Mouse (Mus musculus) cerebellum, postnatal 14 days (tissue): ENCODE measurements at regions not wholly inside any gene's neighbourhood (a gene's known extent, or its start where the extent isn't known, plus 50 kb on each side); places are given as distances from the start of the nearest gene placed in this dataset.
"Not testable (repeated sequence)": the region's sequence is repeated elsewhere in the genome, so short reads cannot be mapped to it uniquely, and the experiment has no call there.

ENCODE experiments used
- DNase-seq, 2 experiments: peaks; one replicate each; pipeline ENCODE4 v3.0.0; 2021; ENCODE audit warnings: mixed read lengths in 2 of 2

DNA sequence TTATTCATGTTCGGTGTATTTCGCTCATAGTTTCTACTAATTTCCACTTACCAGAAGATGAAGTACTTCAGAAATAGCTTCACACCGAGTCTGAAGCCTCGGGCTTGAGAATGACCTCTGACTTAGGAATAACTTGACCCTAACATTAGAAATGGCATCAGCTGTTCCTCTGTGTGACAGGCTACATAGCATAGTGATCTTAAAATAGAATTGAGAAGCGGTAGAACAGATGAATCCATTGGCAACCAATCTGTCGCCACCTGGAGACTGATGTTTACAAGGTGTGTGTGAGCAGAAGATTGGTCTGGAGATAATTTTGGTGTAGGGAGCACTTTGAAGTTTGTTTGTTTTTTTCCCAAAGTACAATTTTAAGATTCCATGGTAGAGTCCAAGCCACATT lies 60.9 kb upstream of the Ahi1 start:
- no peak for DNase-seq

GRCm38 (mm10) chr10:20883618-20884017 lies 68.7 kb upstream of the Ahi1 start:
- no peak for DNase-seq

DNA sequence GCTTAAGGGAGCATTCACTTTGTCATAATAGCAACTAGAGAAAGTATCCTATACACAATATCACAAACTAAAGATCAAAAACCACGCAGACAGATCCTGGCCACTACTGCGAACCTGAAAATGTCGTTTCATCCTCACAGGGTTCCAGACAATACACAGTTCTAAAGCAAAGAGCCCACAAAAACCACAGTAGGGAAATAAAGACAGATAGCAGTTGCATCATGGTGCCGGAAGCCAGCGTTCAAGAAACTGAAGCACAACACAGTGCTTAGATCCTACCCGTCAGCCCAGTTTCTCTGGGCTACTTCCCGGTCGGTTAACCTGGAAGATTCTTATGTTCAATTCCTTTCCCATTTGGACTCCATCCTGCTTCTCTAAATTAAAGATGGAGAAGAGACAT lies 69.7 kb upstream of the Ahi1 start:
- DNase-seq = no peak

DNA sequence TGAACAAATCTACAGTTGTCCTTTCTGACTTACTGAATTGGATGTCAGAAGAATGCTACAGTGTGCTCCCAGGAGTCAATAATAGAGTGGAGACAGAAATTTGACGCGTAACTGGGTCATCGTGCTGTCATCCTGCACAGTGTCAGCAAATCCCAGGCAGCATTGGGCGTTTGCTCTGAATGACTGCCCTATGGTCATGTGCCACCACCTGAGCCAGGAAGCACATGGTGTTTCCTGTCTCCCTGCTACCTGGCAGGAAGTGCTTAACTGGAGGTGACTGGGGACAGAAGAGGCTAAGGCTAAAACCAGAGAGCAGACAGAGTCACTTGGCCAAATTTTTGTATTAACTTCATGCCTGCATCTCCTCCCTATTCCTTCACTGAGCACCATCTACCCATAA lies 72.1 kb upstream of the Ahi1 start:
- DNase-seq = no peak

DNA sequence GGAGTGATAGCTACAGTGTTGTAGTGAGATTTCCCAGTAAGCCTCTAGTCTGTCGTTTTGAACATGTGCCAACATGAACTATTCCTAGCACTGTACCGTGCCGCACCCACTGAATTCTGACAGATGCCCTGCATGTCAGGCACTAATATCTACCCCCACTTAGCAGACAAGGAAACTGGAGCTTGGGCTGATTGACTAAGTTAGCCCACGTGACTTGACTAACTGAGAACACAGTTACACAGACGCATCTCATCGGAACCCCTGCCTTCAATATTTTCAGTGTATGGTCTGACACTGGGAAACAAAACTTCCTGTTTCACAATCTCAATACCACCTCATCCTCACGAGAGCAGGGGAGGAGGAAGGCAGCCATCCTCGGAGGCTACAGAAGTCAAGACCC lies 72.9 kb upstream of the Ahi1 start:
- no peak for DNase-seq

GRCm38 (mm10) chr10:20867076-20867475 lies 85.3 kb upstream of the Ahi1 start:
- DNase-seq = no peak

DNA sequence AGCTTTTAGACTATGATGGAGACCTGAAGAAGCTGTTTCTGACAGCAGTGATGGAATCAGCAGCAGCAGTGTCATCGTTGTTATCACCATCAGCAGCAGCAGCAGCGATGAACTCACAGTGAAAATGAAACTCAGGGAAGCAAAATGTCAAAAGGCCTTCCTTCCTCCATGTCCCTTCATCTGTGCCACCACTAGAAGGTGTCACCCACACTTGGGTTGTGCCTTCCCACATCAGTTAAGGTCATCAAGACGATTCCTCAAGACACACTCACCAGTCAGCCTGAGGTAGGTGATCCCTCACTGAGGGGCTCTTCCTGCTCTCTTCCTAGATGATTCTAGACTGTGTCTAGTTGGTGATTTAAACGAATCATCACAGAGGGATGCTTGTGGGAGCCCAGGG lies 87.3 kb upstream of the Ahi1 start:
- no peak for DNase-seq

DNA sequence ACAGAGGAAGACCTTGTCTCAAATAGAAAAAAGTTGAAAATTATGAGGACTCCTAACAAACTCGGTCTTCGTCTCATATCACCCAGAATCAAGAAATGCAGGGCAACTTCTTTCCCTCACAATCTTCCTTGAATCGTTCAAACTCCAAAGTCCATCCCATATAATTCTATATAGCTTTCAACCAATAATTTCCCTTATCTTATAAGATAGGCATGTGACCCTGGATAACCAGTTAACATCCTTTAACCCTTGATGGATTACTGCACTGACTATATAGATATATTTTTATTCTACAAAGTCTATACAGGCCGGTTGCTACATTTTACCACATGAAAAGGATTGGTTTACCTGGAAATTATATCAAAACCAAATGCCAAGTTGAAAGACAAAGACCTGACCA lies 94.9 kb upstream of the Ahi1 start:
- no peak for DNase-seq

GRCm38 (mm10) chr10:20854621-20855363 lies 97.6 kb upstream of the Ahi1 start:
- peak; percentile 54 to 60 for DNase-seq

- no peak for DNase-seq
These were observed 105.1 kb upstream of the Ahi1 start for GRCm38 (mm10) chr10:20847287-20847686.

GRCm38 (mm10) chr10:20843277-20843676 lies 109.1 kb upstream of the Ahi1 start:
- DNase-seq = no peak

DNA sequence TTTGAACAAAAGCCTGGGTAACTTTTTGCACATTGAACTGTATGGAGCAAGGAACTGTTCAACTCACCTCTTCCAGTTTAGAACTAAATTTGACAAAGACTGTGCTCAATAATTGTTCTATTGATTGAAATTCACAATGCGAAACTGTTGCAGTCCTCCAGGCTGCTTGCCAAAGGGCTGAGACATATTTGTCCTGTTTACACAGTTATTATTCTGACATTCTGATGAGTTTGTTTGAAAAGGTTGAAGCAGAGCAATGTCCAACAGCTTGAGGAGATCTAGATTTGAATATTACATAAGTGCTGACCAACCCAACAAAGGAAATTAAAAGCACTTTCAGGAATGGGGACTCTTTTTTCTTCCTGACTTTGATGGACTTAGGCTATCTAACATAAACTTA lies 110.2 kb upstream of the Ahi1 start:
- DNase-seq = no peak

DNA sequence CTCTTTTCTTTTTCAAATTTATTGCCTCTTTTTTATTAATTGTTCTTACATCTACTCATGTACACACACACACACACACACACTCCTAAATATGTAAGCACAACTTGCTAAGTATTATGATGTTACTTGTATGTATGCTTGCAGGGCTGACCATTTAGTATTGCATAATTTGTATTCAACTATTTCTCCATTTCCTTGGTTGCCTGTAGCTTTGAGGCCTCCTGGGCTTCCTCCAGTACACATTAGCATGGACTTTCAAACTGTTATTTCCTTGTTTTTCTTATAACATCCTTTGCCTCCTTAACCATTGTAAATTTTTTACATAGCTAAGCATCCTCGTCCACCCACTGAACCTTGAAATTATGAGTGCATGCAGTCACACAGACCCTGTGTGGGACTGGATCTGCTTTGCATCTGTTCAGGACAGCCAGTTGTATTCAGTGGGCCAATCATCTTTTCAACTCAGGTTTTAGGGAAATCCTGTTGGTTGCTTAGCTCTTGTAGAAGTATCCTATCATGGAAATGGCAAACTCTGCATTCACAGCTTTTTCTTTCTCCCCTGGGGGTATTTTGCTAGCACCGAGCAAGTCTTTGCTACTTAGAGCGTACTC lies 110.8 kb upstream of the Ahi1 start:
- no peak for DNase-seq

GRCm38 (mm10) chr10:20838685-20839425 lies 113.5 kb upstream of the Ahi1 start:
- no peak for DNase-seq

DNA sequence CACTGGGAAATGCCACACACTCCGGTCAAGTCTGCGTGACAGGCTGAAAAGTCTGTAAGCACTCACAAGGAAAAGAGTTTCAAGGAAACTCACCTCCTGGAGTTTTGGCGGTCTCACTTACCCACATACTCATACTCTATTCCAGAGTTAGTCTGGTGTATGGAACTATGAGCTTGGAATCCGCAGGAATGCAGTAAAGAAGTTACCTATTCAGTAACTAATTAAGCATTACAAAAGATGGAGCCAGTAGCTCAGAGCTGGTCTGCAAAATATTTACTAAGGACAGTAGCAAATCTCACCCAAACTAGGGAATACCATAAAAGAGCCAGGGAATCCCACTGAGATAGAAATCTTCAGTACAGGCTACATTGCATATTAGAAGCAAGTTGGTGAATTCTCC lies 111.9 kb upstream of the Pde7b start:
- not testable (repeated sequence) for DNase-seq

DNA sequence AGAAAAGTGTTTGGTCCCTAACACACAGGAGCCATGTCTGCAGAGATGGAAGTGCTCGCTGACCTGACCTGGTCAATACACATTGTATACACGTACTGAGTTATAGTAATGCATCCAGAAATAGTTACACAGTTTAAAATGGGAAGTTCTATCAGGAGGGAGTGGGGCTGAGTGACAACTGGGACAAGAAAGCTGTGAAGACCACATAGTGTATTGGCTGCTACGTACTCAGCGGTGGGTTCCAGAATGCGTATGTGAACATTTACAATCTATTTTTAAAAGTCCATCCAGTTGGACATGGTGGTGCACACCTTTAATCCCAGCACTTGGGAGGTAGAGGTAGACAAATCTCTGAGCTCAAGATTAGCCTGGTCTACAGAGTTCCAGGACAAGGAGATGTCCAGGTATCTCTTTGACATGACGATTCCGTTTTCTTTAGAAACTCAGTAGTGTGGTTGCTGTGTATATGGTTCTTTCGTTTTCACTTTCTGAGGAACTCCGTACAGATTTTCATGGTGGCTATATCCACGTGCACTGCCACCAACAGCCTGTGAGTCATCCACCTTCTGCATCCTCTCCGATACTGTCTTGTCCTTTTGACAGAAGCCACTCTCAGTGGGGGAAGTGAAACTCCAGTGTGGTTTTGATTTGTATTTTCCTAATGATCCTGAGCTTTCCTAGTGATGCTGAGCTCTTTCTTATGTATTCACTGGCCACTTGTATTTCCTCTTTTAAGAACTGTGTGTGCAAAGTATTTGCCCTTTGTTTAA lies 110.1 kb upstream of the Pde7b start:
- no peak for DNase-seq

GRCm38 (mm10) chr10:20828304-20828703 lies 103.4 kb upstream of the Pde7b start:
- no peak for DNase-seq

DNA sequence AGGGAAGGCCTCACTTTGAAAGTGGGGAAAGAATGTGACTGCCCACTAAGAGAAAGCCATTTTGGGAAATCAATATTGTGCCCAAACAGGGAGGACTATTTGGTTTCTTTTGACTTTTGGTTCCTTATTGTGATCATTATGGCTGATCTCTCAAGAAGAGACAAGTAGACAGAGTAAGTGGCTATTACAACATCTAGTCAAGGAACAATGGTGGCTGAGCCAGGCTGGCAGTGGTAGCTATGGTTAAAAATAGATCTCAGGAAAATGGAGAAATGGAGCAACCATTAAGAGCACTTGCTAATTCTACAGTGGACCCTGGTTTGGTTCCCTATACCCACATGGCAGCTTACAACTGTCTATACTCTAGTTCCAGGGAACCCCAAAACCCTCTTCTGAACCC lies 102.6 kb upstream of the Pde7b start:
- DNase-seq = no peak

GRCm38 (mm10) chr10:20818548-20818947 lies 93.7 kb upstream of the Pde7b start:
- no peak for DNase-seq

GRCm38 (mm10) chr10:20799792-20800191 lies 74.9 kb upstream of the Pde7b start:
- DNase-seq = no peak

- no peak for DNase-seq
These were observed 73.5 kb upstream of the Pde7b start for GRCm38 (mm10) chr10:20798400-20798799.

GRCm38 (mm10) chr10:20793956-20794355 lies 69.1 kb upstream of the Pde7b start:
- DNase-seq = no peak

DNA sequence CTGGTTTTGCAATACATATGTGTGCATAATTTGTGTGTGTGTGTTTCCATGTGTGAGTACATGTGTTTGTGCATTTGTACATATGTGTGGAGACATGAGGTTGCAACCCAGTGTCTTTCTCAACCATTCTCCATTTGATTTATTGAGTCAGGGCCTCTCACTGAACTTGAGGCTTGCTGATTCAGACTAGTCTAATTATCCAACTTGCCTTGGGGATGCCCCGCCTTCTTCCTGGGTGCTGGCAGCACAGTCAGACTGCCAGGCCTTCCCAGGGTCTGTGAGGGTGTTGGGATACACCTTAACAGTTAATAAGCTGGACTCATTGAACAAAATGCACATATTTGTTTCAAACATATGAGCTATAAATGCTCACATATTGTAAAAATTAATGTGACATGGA lies 56.1 kb upstream of the Pde7b start:
- no peak for DNase-seq
